Mouse (Mus musculus) small intestine, adult 2 months (tissue): ENCODE data around the gene Slc7a6.

Experiments used
- CTCF ChIP-seq: fragments of 200-500 bp; IDR thresholded peaks from 2 replicates; pipeline ENCODE4 v1.5.1; 2012; ENCODE audit warnings: low read depth, mild to moderate bottlenecking, control low read depth, inconsistent platforms, low read length, moderate library complexity, mixed read lengths; ENCODE audit not compliant: insufficient replicate concordance, insufficient read length; ENCODE audit errors: extremely low read depth
- POLR2A ChIP-seq: fragments of 200-500 bp; IDR thresholded peaks from 2 replicates; pipeline ENCODE4 v1.6.1; 2012; ENCODE audit warnings: low read depth, mild to moderate bottlenecking, control low read depth, inconsistent platforms, low read length, moderate library complexity

DNA sequence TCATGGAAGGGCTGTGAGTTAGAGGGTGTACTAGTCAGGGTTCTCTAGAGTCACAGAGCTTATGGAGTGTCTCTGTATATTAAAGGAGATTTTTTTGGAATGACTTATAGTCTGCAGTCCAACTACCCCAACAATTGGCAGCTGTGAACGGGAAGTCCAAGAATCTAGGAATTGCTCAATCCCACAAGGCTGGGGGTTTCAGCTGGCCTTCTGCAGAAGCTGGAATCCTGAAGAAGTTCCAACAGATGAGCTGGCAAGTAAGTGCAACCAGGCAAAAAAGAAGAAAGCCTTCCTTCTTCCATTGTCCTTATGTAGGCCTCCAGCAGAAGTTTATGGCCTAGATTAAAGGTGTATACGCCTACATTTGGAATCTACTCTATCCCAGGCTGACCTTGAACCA, 23.3 kb upstream of the Slc7a6 start:
- TF ChIP-seq CTCF (no peak), POLR2A (no peak)
